Mouse (Mus musculus): Measurements from ENCODE around the gene Kdm4a. TPM values are rescaled to one million over a fixed set of nuclear protein-coding genes. Genes with fewer than 3 reads are reported as not detected.

Kdm4a gene
- polyA plus RNA-seq, 1 experiment, result 26.8 TPM

GRCm38 (mm10) chr4:118198606-118199005 lies 18.8 kb upstream of the Kdm4a start:
- WGBS, result 77% methylated on average over 3 of the region's 3 CpGs
- Histone ChIP-seq H3K4me1 (ENCODE audit: control insufficient read depth, insufficient read depth, insufficient read length) (no peaks in the 10 kb centered on the region), H3K27ac (ENCODE audit: insufficient read depth, low read length) (no peak overlapping the region), H3K36me3 (ENCODE audit: control insufficient read depth, insufficient read depth, low read length) (no peaks in the 10 kb centered on the region), H3K4me3 (ENCODE audit: extremely low read depth, insufficient read depth, insufficient read length) (no peak overlapping the region), H3K27me3 (ENCODE audit: control insufficient read depth, insufficient read depth, low read length) (no peaks in the 10 kb centered on the region)
- no peak for TF ChIP-seq POLR2A (IDR thresholded peaks at IDR 0.05; ENCODE audit: low read depth, low read length)
- no peak for TF ChIP-seq CTCF (IDR thresholded peaks at IDR 0.05; ENCODE audit: extremely low read depth, insufficient read depth, insufficient read length, insufficient replicate concordance)
- no peak for DNase-seq (ENCODE audit: low read depth in 1 of 2, low spot score in 2 of 2)

GRCm38 (mm10) chr4:118196185-118196584 lies 16.3 kb upstream of the Kdm4a start:
- Histone ChIP-seq H3K36me3 (ENCODE audit: control insufficient read depth, insufficient read depth, low read length) (no peaks in the 10 kb centered on the region), H3K27me3 (ENCODE audit: control insufficient read depth, insufficient read depth, low read length) (no peaks in the 10 kb centered on the region), H3K4me1 (ENCODE audit: control insufficient read depth, insufficient read depth, insufficient read length) (no peaks in the 10 kb centered on the region), H3K4me3 (ENCODE audit: extremely low read depth, insufficient read depth, insufficient read length) (no peak overlapping the region), H3K27ac (ENCODE audit: insufficient read depth, low read length) (no peak overlapping the region)
- no peak for DNase-seq (ENCODE audit: low read depth in 1 of 2, low spot score in 2 of 2)
- TF ChIP-seq POLR2A (IDR thresholded peaks at IDR 0.05; ENCODE audit: low read depth, low read length), result no peak
- TF ChIP-seq CTCF (IDR thresholded peaks at IDR 0.05; ENCODE audit: extremely low read depth, insufficient read depth, insufficient read length, insufficient replicate concordance), result no peak
- WGBS, result 87% methylated on average over 10 of the region's 10 CpGs

GRCm38 (mm10) chr4:118180301-118181080 lies 648 bp upstream of the Kdm4a start:
- peaks cover 2% of the 10 kb centered on the region; the same call in 1 of the 2 replicates for H3K4me1 ChIP-seq (ENCODE audit: control insufficient read depth, insufficient read depth, insufficient read length)
- TF ChIP-seq POLR2A (IDR thresholded peaks at IDR 0.05; ENCODE audit: low read depth, low read length) (no peak), CTCF (IDR thresholded peaks at IDR 0.05; ENCODE audit: extremely low read depth, insufficient read depth, insufficient read length, insufficient replicate concordance) (no peak)
- peak overlapping the region; percentile 66 for H3K27ac ChIP-seq (ENCODE audit: insufficient read depth, low read length)
- H3K27me3 ChIP-seq (ENCODE audit: control insufficient read depth, insufficient read depth, low read length), result no peaks in the 10 kb centered on the region
- WGBS, result 17% methylated on average over 17 of the region's 17 CpGs
- no peak for DNase-seq (ENCODE audit: low read depth in 1 of 2, low spot score in 2 of 2)
- H3K36me3 ChIP-seq (ENCODE audit: control insufficient read depth, insufficient read depth, low read length), result peaks cover 9% of the 10 kb centered on the region
- H3K4me3 ChIP-seq (ENCODE audit: extremely low read depth, insufficient read depth, insufficient read length), result peak overlapping the region; percentile 47

GRCm38 (mm10) chr4:118178952-118179466 lies 834 bp downstream of the Kdm4a start:
- DNase-seq (ENCODE audit: low read depth in 1 of 2, low spot score in 2 of 2), result no peak
- Histone ChIP-seq H3K4me1 (ENCODE audit: control insufficient read depth, insufficient read depth, insufficient read length) (peaks cover 2% of the 10 kb centered on the region; the same call in 1 of the 2 replicates), H3K27me3 (ENCODE audit: control insufficient read depth, insufficient read depth, low read length) (no peaks in the 10 kb centered on the region), H3K27ac (ENCODE audit: insufficient read depth, low read length) (peak overlapping the region; percentile 44; the same call in 1 of the 2 replicates), H3K4me3 (ENCODE audit: extremely low read depth, insufficient read depth, insufficient read length) (peak overlapping the region; percentile 92), H3K36me3 (ENCODE audit: control insufficient read depth, insufficient read depth, low read length) (peaks cover 14% of the 10 kb centered on the region)
- TF ChIP-seq POLR2A (IDR thresholded peaks at IDR 0.05; ENCODE audit: low read depth, low read length), result no peak
- no peak for TF ChIP-seq CTCF (IDR thresholded peaks at IDR 0.05; ENCODE audit: extremely low read depth, insufficient read depth, insufficient read length, insufficient replicate concordance)
- under 1% methylated on average over 12 of the region's 12 CpGs for WGBS

GRCm38 (mm10) chr4:118172461-118172860 lies 7.4 kb downstream of the Kdm4a start:
- H3K36me3 ChIP-seq (ENCODE audit: control insufficient read depth, insufficient read depth, low read length), result peaks cover 41% of the 10 kb centered on the region
- peak overlapping the region; percentile 15 for H3K27ac ChIP-seq (ENCODE audit: insufficient read depth, low read length)
- TF ChIP-seq POLR2A (IDR thresholded peaks at IDR 0.05; ENCODE audit: low read depth, low read length), result no peak
- 57% methylated on average over 12 of the region's 12 CpGs for WGBS
- H3K4me3 ChIP-seq (ENCODE audit: extremely low read depth, insufficient read depth, insufficient read length), result no peak overlapping the region
- peaks cover 5% of the 10 kb centered on the region; the same call in 1 of the 2 replicates for H3K4me1 ChIP-seq (ENCODE audit: control insufficient read depth, insufficient read depth, insufficient read length)
- no peak for DNase-seq (ENCODE audit: low read depth in 1 of 2, low spot score in 2 of 2)
- H3K27me3 ChIP-seq (ENCODE audit: control insufficient read depth, insufficient read depth, low read length), result no peaks in the 10 kb centered on the region

- no peak overlapping the region for H3K4me3 ChIP-seq (ENCODE audit: extremely low read depth, insufficient read depth, insufficient read length)
- H3K27me3 ChIP-seq (ENCODE audit: control insufficient read depth, insufficient read depth, low read length), result no peaks in the 10 kb centered on the region
- H3K36me3 ChIP-seq (ENCODE audit: control insufficient read depth, insufficient read depth, low read length), result peaks cover 36% of the 10 kb centered on the region
- TF ChIP-seq CTCF (IDR thresholded peaks at IDR 0.05; ENCODE audit: extremely low read depth, insufficient read depth, insufficient read length, insufficient replicate concordance), result no peak; the same call in 1 of the 2 replicates
- TF ChIP-seq POLR2A (IDR thresholded peaks at IDR 0.05; ENCODE audit: low read depth, low read length), result no peak
- DNase-seq (ENCODE audit: low read depth in 1 of 2, low spot score in 2 of 2), result peak in 1 of 2 experiments; percentile 29
- WGBS, result 92% methylated on average over 9 of the region's 9 CpGs
- H3K4me1 ChIP-seq (ENCODE audit: control insufficient read depth, insufficient read depth, insufficient read length), result peaks cover 5% of the 10 kb centered on the region; the same call in 1 of the 2 replicates
- H3K27ac ChIP-seq (ENCODE audit: insufficient read depth, low read length), result no peak overlapping the region
Measured at GRCm38 (mm10) chr4:118171006-118171405, 8.8 kb downstream of the Kdm4a start.

- DNase-seq (ENCODE audit: low read depth in 1 of 2, low spot score in 2 of 2), result no peak
- Histone ChIP-seq H3K4me3 (ENCODE audit: extremely low read depth, insufficient read depth, insufficient read length) (no peak overlapping the region), H3K36me3 (ENCODE audit: control insufficient read depth, insufficient read depth, low read length) (peaks cover 52% of the 10 kb centered on the region), H3K27me3 (ENCODE audit: control insufficient read depth, insufficient read depth, low read length) (no peaks in the 10 kb centered on the region), H3K4me1 (ENCODE audit: control insufficient read depth, insufficient read depth, insufficient read length) (no peaks in the 10 kb centered on the region), H3K27ac (ENCODE audit: insufficient read depth, low read length) (no peak overlapping the region)
- 89% methylated on average over 12 of the region's 12 CpGs for WGBS
- TF ChIP-seq CTCF (IDR thresholded peaks at IDR 0.05; ENCODE audit: extremely low read depth, insufficient read depth, insufficient read length, insufficient replicate concordance) (no peak), POLR2A (IDR thresholded peaks at IDR 0.05; ENCODE audit: low read depth, low read length) (no peak)
Measured at GRCm38 (mm10) chr4:118162123-118162522, 17.7 kb downstream of the Kdm4a start.
